ENCODE assay signal across 13 mouse cellular contexts in the genomic region with DNA sequence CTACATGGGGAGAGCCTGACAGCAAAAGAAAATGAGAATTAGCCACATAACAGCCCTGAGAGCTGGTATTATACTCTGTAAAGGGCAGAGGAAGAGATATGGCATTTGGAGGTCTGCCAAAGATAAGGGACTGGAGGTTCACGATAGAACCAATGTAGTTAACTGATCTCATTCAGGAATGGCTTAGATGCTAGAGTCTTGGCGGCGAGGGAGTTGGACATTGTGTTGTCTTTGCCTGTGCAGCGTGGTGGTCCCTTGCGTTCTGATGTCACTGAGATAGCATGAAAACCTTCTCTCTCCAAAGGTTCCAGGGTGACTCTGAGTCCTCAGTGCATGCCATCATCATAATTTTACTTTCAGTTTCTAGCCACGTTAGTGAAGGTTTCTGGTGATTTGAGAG.
DNase-seq lines count a peak whose midpoint lies in the region; ATAC-seq lines count a peak whose summit lies in the region.
"Had no signal": no experiment of that assay in that cellular context is flagged by ENCODE, and none has a peak within 500 bp of the region (broad histone marks: within the 10 kb centered on the region; RNA-seq: fewer than 3 reads in every experiment).

No protein-coding gene starts in this region.

- ATAC-seq in heart, embryonic 13.5 days (ENCODE audit: extremely low read depth, insufficient number of reproducible peaks, low FRiP score, low TSS enrichment), result no peak
- peak; percentile 88 for ATAC-seq in liver, embryonic 12.5 days
- ATAC-seq: activated CD4-positive, CD25-positive, alpha-beta regulatory T cell, adult 4 months had no signal

- no peaks in the 10 kb centered on the region for H3K27me3 ChIP-seq in heart, embryonic 13.5 days (replicated peaks)
- no peaks in the 10 kb centered on the region for H3K27me3 ChIP-seq in liver, embryonic 12.5 days (replicated peaks)

- peaks cover 15% of the 10 kb centered on the region for H3K4me1 ChIP-seq in heart, embryonic 13.5 days
- H3K4me1 ChIP-seq in brown adipose tissue, adult 24 weeks (ENCODE audit: control insufficient read depth, insufficient read depth, insufficient read length, low read length), result peaks cover 6% of the 10 kb centered on the region
- peaks cover 29% of the 10 kb centered on the region for H3K4me1 ChIP-seq in liver, embryonic 12.5 days

- peaks cover 7% of the 10 kb centered on the region; the same call in 1 of the 2 replicates for H3K9me3 ChIP-seq in heart, embryonic 13.5 days
- H3K9me3 ChIP-seq in liver, embryonic 12.5 days (replicated peaks), result no peaks in the 10 kb centered on the region
- H3K9me3 ChIP-seq: forebrain, embryonic 10.5 days had no signal

- H3K9ac ChIP-seq in heart, embryonic 13.5 days, result 0 out of 2 replicates have a peak overlapping the region, but pooled peaks have one; percentile 24
- no peak overlapping the region for H3K9ac ChIP-seq in liver, embryonic 12.5 days

- peak overlapping the region; percentile 42; the same call in 1 of the 2 replicates for H3K4me2 ChIP-seq in heart, embryonic 13.5 days
- H3K4me2 ChIP-seq in liver, embryonic 12.5 days, result peak overlapping the region; percentile 55

- no peak for DNase-seq in heart, postnatal 4 days
- DNase-seq in 416B (ENCODE audit: low read depth), result peak; percentile 63
- no peak for DNase-seq in frontal cortex, postnatal 36 days (ENCODE audit: low spot score in 2 of 2)
- no peak for DNase-seq in urinary bladder, postnatal 14 days (ENCODE audit: low spot score)
- DNase-seq in frontal cortex, postnatal 14 days (ENCODE audit: low spot score in 2 of 2), result no peak
- DNase-seq: cerebellum, postnatal 10 days; gastrocnemius, postnatal 14 days; layer of hippocampus, postnatal 36 days had no signal

- H3K27ac ChIP-seq in heart, embryonic 13.5 days (replicated peaks), result no peak overlapping the region
- no peak overlapping the region for H3K27ac ChIP-seq in brown adipose tissue, adult 24 weeks (replicated peaks; ENCODE audit: low read depth, low read length)
- H3K27ac ChIP-seq in liver, embryonic 12.5 days, result no peak overlapping the region
- H3K27ac ChIP-seq: forebrain, embryonic 10.5 days had no signal

- 46% methylated on average over 6 of the region's 6 CpGs for WGBS in heart, embryonic 13.5 days
- 16% methylated on average over 6 of the region's 6 CpGs for WGBS in liver, embryonic 12.5 days (ENCODE audit: insufficient replicate concordance)

- H3K36me3 ChIP-seq in heart, embryonic 13.5 days, result no peaks in the 10 kb centered on the region
- no peaks in the 10 kb centered on the region for H3K36me3 ChIP-seq in liver, embryonic 12.5 days
- H3K36me3 ChIP-seq: forebrain, embryonic 10.5 days had no signal

- no peak overlapping the region for H3K4me3 ChIP-seq in heart, embryonic 13.5 days
- H3K4me3 ChIP-seq in brown adipose tissue, adult 24 weeks (ENCODE audit: insufficient read depth, low read depth, low read length), result 0 out of 2 replicates have a peak overlapping the region, but pooled peaks have one; percentile 10
- peak overlapping the region; percentile 30; the same call in 1 of the 2 replicates for H3K4me3 ChIP-seq in liver, embryonic 12.5 days
- H3K4me3 ChIP-seq: forebrain, embryonic 10.5 days had no signal
